Mouse (Mus musculus) CH12.LX (cell line): ENCODE measurements around the gene Slc36a3.

ENCODE experiments used
- CTCF ChIP-seq, 2 experiments: IDR thresholded peaks in 1 of 2; conservative IDR thresholded peaks in 1 of 2; 2 replicates each; pipeline ENCODE4 v1.5.1; 2011 to 2012; ENCODE audit warnings: low read depth in 2 of 2, low read length in 2 of 2, improper control_type of control experiment in 1 of 2, inconsistent platforms in 1 of 2, mild to moderate bottlenecking in 1 of 2, moderate library complexity in 1 of 2
- E2F4 ChIP-seq: IDR thresholded peaks from 2 replicates; pipeline ENCODE4 v1.6.1; 2011; ENCODE audit warnings: low read depth, low read length, improper control_type of control experiment; ENCODE audit not compliant: insufficient replicate concordance
- EP300 ChIP-seq: IDR thresholded peaks from 2 replicates; pipeline ENCODE4 v1.6.1; 2011; ENCODE audit warnings: low read length, improper control_type of control experiment
- ETS1 ChIP-seq: conservative IDR thresholded peaks from 2 replicates; pipeline ENCODE4 v1.6.1; 2012; ENCODE audit warnings: low read depth, mild to moderate bottlenecking, inconsistent platforms, low read length, improper control_type of control experiment, moderate library complexity
- KAT2A ChIP-seq: IDR thresholded peaks from 2 replicates; pipeline ENCODE4 v1.6.1; 2012; ENCODE audit warnings: low read length, improper control_type of control experiment, inconsistent platforms; ENCODE audit not compliant: insufficient replicate concordance
- MAX ChIP-seq: IDR thresholded peaks from 2 replicates; pipeline ENCODE4 v1.6.1; 2011; ENCODE audit warnings: low read length, improper control_type of control experiment
- MAZ ChIP-seq: IDR thresholded peaks from 2 replicates; pipeline ENCODE4 v1.6.1; 2012; ENCODE audit warnings: low read depth, mild to moderate bottlenecking, inconsistent platforms, low read length, improper control_type of control experiment, moderate library complexity
- POLR2A ChIP-seq: IDR thresholded peaks from 2 replicates; pipeline ENCODE4 v1.6.1; 2011; ENCODE audit warnings: low read depth, mild to moderate bottlenecking, improper control_type of control experiment, low read length
- USF1 ChIP-seq: IDR thresholded peaks from 2 replicates; pipeline ENCODE4 v1.6.1; 2014; ENCODE audit warnings: low read depth, mild to moderate bottlenecking, inconsistent platforms, low read length, improper control_type of control experiment

DNA sequence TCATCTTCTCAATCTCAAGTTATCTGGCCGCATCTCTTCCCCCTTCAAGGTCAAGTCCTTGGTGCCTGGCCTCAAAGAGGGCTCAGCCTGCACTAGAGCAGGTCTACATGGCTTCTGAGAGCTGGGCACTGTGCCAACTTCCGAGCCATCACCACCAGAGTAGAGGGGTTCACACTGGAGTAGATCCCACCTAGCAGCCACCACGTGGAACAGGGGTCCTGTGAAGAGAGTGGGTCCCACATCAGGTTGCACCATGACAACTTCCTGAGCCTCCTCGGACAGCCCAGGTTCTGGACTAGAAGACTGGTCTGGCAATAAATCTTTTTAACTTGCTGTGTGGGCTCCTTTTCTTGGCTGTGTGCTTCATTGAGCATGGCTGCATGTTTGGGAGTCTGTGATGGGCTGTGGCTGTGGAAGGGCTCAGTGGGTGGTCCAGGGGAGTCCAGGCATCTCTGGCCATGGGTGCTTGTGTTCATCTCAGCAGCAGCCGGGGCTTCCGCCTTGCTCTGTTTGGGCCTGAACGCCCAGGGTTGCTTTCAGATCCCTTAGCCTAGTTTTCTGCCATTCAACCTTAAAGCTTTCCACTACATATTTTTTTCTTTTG is 40.8 kb downstream of the Slc36a3 start:
- TF ChIP-seq CTCF (conservative IDR thresholded peaks at IDR 0.05 in 1 of 2, IDR thresholded peaks at IDR 0.05 in 1 of 2; ENCODE audit: low read depth in 2 of 2, low read length in 2 of 2) (no peak), POLR2A (no peak), USF1 (no peak), EP300 (no peak), MAZ (no peak), E2F4 (no peak), KAT2A (no peak), MAX (no peak), ETS1 (no peak)
